In the genomic region with DNA sequence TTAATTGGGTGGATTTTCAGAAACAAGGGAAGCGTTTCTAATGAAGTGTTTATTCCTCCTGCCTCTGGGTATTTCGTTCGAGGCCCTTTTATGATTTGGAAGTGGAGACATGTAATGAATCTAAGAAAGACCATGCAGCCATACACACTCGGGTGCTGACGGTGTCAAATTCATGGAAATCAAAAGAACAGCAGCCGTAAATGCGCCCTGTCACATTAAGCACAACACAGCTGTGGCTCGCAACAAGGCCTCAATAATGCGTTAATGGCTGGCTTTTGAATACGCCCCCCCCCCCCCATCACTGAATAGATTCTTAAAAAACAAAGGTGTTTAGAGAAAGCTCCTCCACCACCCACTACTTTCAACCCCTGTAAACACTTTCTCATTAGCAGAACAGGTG, we compare ENCODE assay signal across 29 mouse cellular contexts. TPM values are rescaled to one million over a fixed set of nuclear protein-coding genes. Genes with fewer than 3 reads are reported as not detected.
A peak's percentile ranks its signal among the peaks of the same experiment; 100 is the strongest.
DNase-seq lines count a peak whose midpoint lies in the region; ATAC-seq lines count a peak whose summit lies in the region.
"Had no signal": no experiment of that assay in that cellular context is flagged by ENCODE, and none has a peak within 500 bp of the region (broad histone marks: within the 10 kb centered on the region; RNA-seq: fewer than 3 reads in every experiment).

No protein-coding gene starts in this region.

- H3K9ac ChIP-seq in limb, embryonic 11.5 days (ENCODE audit: low read length), result no peak overlapping the region
- no peak overlapping the region for H3K9ac ChIP-seq in embryonic facial prominence, embryonic 14.5 days (ENCODE audit: low read depth, low read length)
- H3K9ac ChIP-seq in forebrain, embryonic 15.5 days (replicated peaks), result no peak overlapping the region
- H3K9ac ChIP-seq in neural tube, embryonic 15.5 days (replicated peaks), result no peak overlapping the region
- no peak overlapping the region for H3K9ac ChIP-seq in kidney, embryonic 15.5 days
- H3K9ac ChIP-seq: embryonic facial prominence, embryonic 15.5 days; heart, embryonic 12.5 days; hindbrain, embryonic 15.5 days; limb, embryonic 13.5 days; lung, embryonic 15.5 days had no signal

- no peak overlapping the region for H3K4me3 ChIP-seq in limb, embryonic 11.5 days (ENCODE audit: low read depth, low read length)
- H3K4me3 ChIP-seq in limb, embryonic 10.5 days, result no peak overlapping the region
- H3K4me3 ChIP-seq in embryonic facial prominence, embryonic 14.5 days (ENCODE audit: low read depth, low read length), result no peak overlapping the region
- no peak overlapping the region for H3K4me3 ChIP-seq in forebrain, embryonic 15.5 days
- H3K4me3 ChIP-seq in neural tube, embryonic 15.5 days (replicated peaks), result no peak overlapping the region
- no peak overlapping the region for H3K4me3 ChIP-seq in kidney, embryonic 15.5 days (replicated peaks)
- H3K4me3 ChIP-seq: embryonic facial prominence, embryonic 15.5 days; heart, adult 2 months; heart, embryonic 12.5 days; hindbrain, embryonic 15.5 days; limb, embryonic 13.5 days; lung, embryonic 15.5 days; midbrain, embryonic 10.5 days; myocyte had no signal

- H3K4me1 ChIP-seq in limb, embryonic 11.5 days (ENCODE audit: control insufficient read depth, insufficient read depth, low read length), result no peaks in the 10 kb centered on the region
- peaks cover 14% of the 10 kb centered on the region for H3K4me1 ChIP-seq in limb, embryonic 10.5 days
- no peaks in the 10 kb centered on the region for H3K4me1 ChIP-seq in embryonic facial prominence, embryonic 14.5 days (ENCODE audit: control insufficient read depth, insufficient read depth, low read length)
- H3K4me1 ChIP-seq in forebrain, embryonic 15.5 days, result peaks cover 18% of the 10 kb centered on the region
- H3K4me1 ChIP-seq in neural tube, embryonic 15.5 days, result peaks cover 6% of the 10 kb centered on the region; the same call in 1 of the 2 replicates
- H3K4me1 ChIP-seq in kidney, embryonic 15.5 days, result no peaks in the 10 kb centered on the region; the same call in 1 of the 2 replicates
- H3K4me1 ChIP-seq: embryonic facial prominence, embryonic 15.5 days; hindbrain, embryonic 15.5 days; lung, embryonic 15.5 days; midbrain, embryonic 10.5 days had no signal

- 32% methylated on average over 10 of the region's 10 CpGs for WGBS in limb, embryonic 11.5 days
- 49% methylated on average over 10 of the region's 10 CpGs for WGBS in limb, embryonic 10.5 days
- 75% methylated on average over 10 of the region's 10 CpGs for WGBS in embryonic facial prominence, embryonic 14.5 days
- 15% methylated on average over 10 of the region's 10 CpGs for WGBS in forebrain, embryonic 15.5 days
- WGBS in neural tube, embryonic 15.5 days, result 41% methylated on average over 10 of the region's 10 CpGs
- WGBS in kidney, embryonic 15.5 days, result 39% methylated on average over 10 of the region's 10 CpGs

- H3K9me3 ChIP-seq in limb, embryonic 11.5 days (ENCODE audit: control insufficient read depth, low read length), result no peaks in the 10 kb centered on the region; the same call in 1 of the 2 replicates
- H3K9me3 ChIP-seq in limb, embryonic 10.5 days (replicated peaks), result no peaks in the 10 kb centered on the region
- no peaks in the 10 kb centered on the region for H3K9me3 ChIP-seq in embryonic facial prominence, embryonic 14.5 days (ENCODE audit: control insufficient read depth, low read length)
- H3K9me3 ChIP-seq in forebrain, embryonic 15.5 days, result no peaks in the 10 kb centered on the region
- no peaks in the 10 kb centered on the region for H3K9me3 ChIP-seq in neural tube, embryonic 15.5 days (replicated peaks)
- H3K9me3 ChIP-seq in kidney, embryonic 15.5 days (replicated peaks), result peaks cover 4% of the 10 kb centered on the region
- H3K9me3 ChIP-seq: embryonic facial prominence, embryonic 15.5 days; hindbrain, embryonic 15.5 days; limb, embryonic 13.5 days; lung, embryonic 15.5 days; midbrain, embryonic 10.5 days had no signal

- peak; percentile 27 for DNase-seq in limb, embryonic 11.5 days (ENCODE audit: low spot score)
- DNase-seq in limb, embryonic 10.5 days (ENCODE audit: low spot score), result no peak
- DNase-seq in embryonic facial prominence, embryonic 14.5 days (ENCODE audit: low spot score), result peak; percentile 38
- DNase-seq in kidney, postnatal 36 days, result no peak
- DNase-seq: adrenal gland, postnatal 14 days; cerebellum, adult 11-12 months; cerebellum, adult 9-11 months; embryo, embryonic 11 days; heart, adult 2 months; heart, postnatal 4 days; kidney, adult 11 months; kidney, postnatal 4 days; right cerebral cortex, adult 18-20 months; thymus, adult 18-20 months; thymus, postnatal 25 days had no signal

- no peak overlapping the region for H3K4me2 ChIP-seq in limb, embryonic 11.5 days (ENCODE audit: low read depth, severe bottlenecking)
- H3K4me2 ChIP-seq in embryonic facial prominence, embryonic 14.5 days (ENCODE audit: low read depth, low read length), result no peak overlapping the region
- H3K4me2 ChIP-seq in forebrain, embryonic 15.5 days (replicated peaks), result no peak overlapping the region
- no peak overlapping the region for H3K4me2 ChIP-seq in neural tube, embryonic 15.5 days
- H3K4me2 ChIP-seq in kidney, embryonic 15.5 days, result no peak overlapping the region
- H3K4me2 ChIP-seq: embryonic facial prominence, embryonic 15.5 days; heart, embryonic 12.5 days; hindbrain, embryonic 15.5 days; limb, embryonic 13.5 days; liver, embryonic 11.5 days; lung, embryonic 15.5 days had no signal

- peaks cover 5% of the 10 kb centered on the region; the same call in 1 of the 2 replicates for H3K36me3 ChIP-seq in limb, embryonic 11.5 days (ENCODE audit: control insufficient read depth, insufficient read depth, low read length)
- peaks cover 67% of the 10 kb centered on the region for H3K36me3 ChIP-seq in limb, embryonic 10.5 days
- peaks cover 38% of the 10 kb centered on the region for H3K36me3 ChIP-seq in embryonic facial prominence, embryonic 14.5 days (ENCODE audit: control insufficient read depth, insufficient read depth, low read length)
- peaks cover 27% of the 10 kb centered on the region for H3K36me3 ChIP-seq in forebrain, embryonic 15.5 days
- peaks cover 18% of the 10 kb centered on the region for H3K36me3 ChIP-seq in neural tube, embryonic 15.5 days
- peaks cover 36% of the 10 kb centered on the region for H3K36me3 ChIP-seq in kidney, embryonic 15.5 days

- ATAC-seq in limb, embryonic 11.5 days (ENCODE audit: insufficient number of reproducible peaks, low FRiP score, low TSS enrichment, low read depth), result no peak
- peak; percentile 71; the same call in 1 of the 2 replicates for ATAC-seq in embryonic facial prominence, embryonic 14.5 days (ENCODE audit: low read depth)
- ATAC-seq in forebrain, embryonic 15.5 days (replicated peaks), result peak; percentile 80
- no peak for ATAC-seq in neural tube, embryonic 15.5 days (ENCODE audit: low FRiP score)
- no peak for ATAC-seq in kidney, embryonic 15.5 days (replicated peaks; ENCODE audit: low FRiP score)
- ATAC-seq: inflammation-experienced regulatory T-cells, adult 6 months; Patski had no signal

- no peak overlapping the region for H3K27ac ChIP-seq in limb, embryonic 11.5 days (replicated peaks; ENCODE audit: low read depth, low read length)
- no peak overlapping the region for H3K27ac ChIP-seq in limb, embryonic 10.5 days
- no peak overlapping the region; the same call in 1 of the 2 replicates for H3K27ac ChIP-seq in embryonic facial prominence, embryonic 14.5 days (replicated peaks; ENCODE audit: low read depth, low read length)
- peak overlapping the region; percentile 73 for H3K27ac ChIP-seq in forebrain, embryonic 15.5 days (replicated peaks)
- H3K27ac ChIP-seq in neural tube, embryonic 15.5 days (replicated peaks), result peak overlapping the region; percentile 28; the same call in 1 of the 2 replicates
- no peak overlapping the region for H3K27ac ChIP-seq in kidney, embryonic 15.5 days
- H3K27ac ChIP-seq: embryonic facial prominence, embryonic 15.5 days; heart, adult 2 months; hindbrain, embryonic 15.5 days; limb, embryonic 13.5 days; lung, embryonic 15.5 days; midbrain, embryonic 10.5 days; stomach, postnatal 0 days had no signal

- H3K27me3 ChIP-seq in limb, embryonic 11.5 days (ENCODE audit: control insufficient read depth, insufficient read depth, low read length), result no peaks in the 10 kb centered on the region
- H3K27me3 ChIP-seq in limb, embryonic 10.5 days (ENCODE audit: low read depth, poor library complexity, severe bottlenecking), result no peaks in the 10 kb centered on the region
- no peaks in the 10 kb centered on the region for H3K27me3 ChIP-seq in embryonic facial prominence, embryonic 14.5 days (replicated peaks; ENCODE audit: control insufficient read depth, insufficient read depth, low read length)
- no peaks in the 10 kb centered on the region for H3K27me3 ChIP-seq in forebrain, embryonic 15.5 days
- no peaks in the 10 kb centered on the region for H3K27me3 ChIP-seq in neural tube, embryonic 15.5 days (replicated peaks)
- no peaks in the 10 kb centered on the region for H3K27me3 ChIP-seq in kidney, embryonic 15.5 days
- H3K27me3 ChIP-seq: embryonic facial prominence, embryonic 15.5 days; heart, embryonic 12.5 days; hindbrain, embryonic 15.5 days; limb, embryonic 13.5 days; lung, embryonic 15.5 days; Patski had no signal

RNA-seq across cellular contexts. Expression of a gene that starts 40.9 kb away (rescaled TPM):
- 72.9 and 74.5 TPM in 2 replicates for polyA plus RNA-seq in limb, embryonic 11.5 days (2014; fragmentation: Nextera tagmentation; extraction: Ambion mirVana)
- 74.5 and 77.7 TPM in 2 replicates for polyA plus RNA-seq in limb, embryonic 10.5 days (2016; fragmentation: Nextera tagmentation; extraction: Ambion mirVana)
- 37.4 and 44.0 TPM in 2 replicates for polyA plus RNA-seq in embryonic facial prominence, embryonic 14.5 days (2014; fragmentation: Nextera tagmentation; extraction: Ambion mirVana)
- polyA plus RNA-seq in forebrain, embryonic 15.5 days (2015; fragmentation: Nextera tagmentation; extraction: Ambion mirVana), result 53.9 and 55.4 TPM in 2 replicates
- 46.0 and 46.1 TPM in 2 replicates for polyA plus RNA-seq in neural tube, embryonic 15.5 days (2015; fragmentation: Nextera tagmentation; extraction: Ambion mirVana)
- polyA plus RNA-seq in kidney, embryonic 15.5 days (2015; fragmentation: Nextera tagmentation; extraction: Ambion mirVana), result 58.1 and 59.2 TPM in 2 replicates

Comparison
In these comparisons a context has a peak if more than half of its experiments do, and no peak if none do; other contexts are left out.
1. DNase-seq: peak in limb, embryonic 11.5 days (single experiment) and embryonic facial prominence, embryonic 14.5 days (single experiment); none in limb, embryonic 10.5 days (single experiment) and kidney, postnatal 36 days (0 of 2).
2. ATAC-seq: peak in embryonic facial prominence, embryonic 14.5 days (single experiment) and forebrain, embryonic 15.5 days (single experiment); none in limb, embryonic 11.5 days (single experiment), neural tube, embryonic 15.5 days (single experiment) and kidney, embryonic 15.5 days (single experiment).
3. H3K27ac ChIP-seq: peak in forebrain, embryonic 15.5 days (single experiment) and neural tube, embryonic 15.5 days (single experiment); none in limb, embryonic 11.5 days (single experiment), limb, embryonic 10.5 days (single experiment), embryonic facial prominence, embryonic 14.5 days (single experiment) and kidney, embryonic 15.5 days (single experiment).